Mouse (Mus musculus) MEL (cell line): Measurements from ENCODE around the gene Top1. TPM values are rescaled to one million over a fixed set of nuclear protein-coding genes. Genes with fewer than 3 reads are reported as not detected.

Experiments
- DNase-seq: peaks from one replicate; pipeline ENCODE4 v3.0.0; 2011; ENCODE audit warnings: low read depth, low spot score
- H3K27ac ChIP-seq: 2 replicates; pipeline ENCODE4 v1.5.1; 2012; ENCODE audit warnings: low read depth, mild to moderate bottlenecking, control low read depth, low read length, moderate library complexity; ENCODE audit not compliant: control insufficient read depth
- H3K27me3 ChIP-seq, 2 experiments: fragments of 150-350 bp in 1 of 2; sonication (generic) in 1 of 2; 2 replicates each; pipeline ENCODE4 v1.6.1; 2012; ENCODE audit warnings: low read length in 2 of 2, mild to moderate bottlenecking in 2 of 2, improper control_type of control experiment in 1 of 2, moderate library complexity in 1 of 2; ENCODE audit not compliant: insufficient read depth in 2 of 2, control insufficient read depth in 1 of 2
- H3K36me3 ChIP-seq, 2 experiments: 2 replicates each; pipeline ENCODE4 v1.6.1; 2012 to 2014; ENCODE audit warnings: low read length in 2 of 2, improper control_type of control experiment in 1 of 2, inconsistent platforms in 1 of 2, mild to moderate bottlenecking in 1 of 2; ENCODE audit not compliant: insufficient read depth in 2 of 2, control insufficient read depth in 1 of 2
- H3K4me1 ChIP-seq, 2 experiments: fragments of 150-350 bp in 1 of 2; sonication (generic) in 1 of 2; 2 replicates each; pipeline ENCODE4 v1.6.1; 2012; ENCODE audit warnings: low read length in 2 of 2, improper control_type of control experiment in 1 of 2, mild to moderate bottlenecking in 1 of 2; ENCODE audit not compliant: insufficient read depth in 2 of 2, control insufficient read depth in 1 of 2
- H3K4me3 ChIP-seq, 2 experiments: fragments of 150-350 bp in 1 of 2; sonication (generic) in 1 of 2; 2 replicates each; pipeline ENCODE4 v1.5.1; 2012; ENCODE audit warnings: low read depth in 2 of 2, low read length in 2 of 2, mild to moderate bottlenecking in 2 of 2, moderate library complexity in 2 of 2, control low read depth in 1 of 2, improper control_type of control experiment in 1 of 2; ENCODE audit not compliant: control insufficient read depth in 1 of 2, insufficient read depth in 1 of 2
- H3K79me2 ChIP-seq: 2 replicates; pipeline ENCODE4 v1.6.1; 2012; ENCODE audit warnings: mild to moderate bottlenecking, low read length, moderate library complexity; ENCODE audit not compliant: control insufficient read depth, poor library complexity, insufficient read depth
- H3K9ac ChIP-seq: 2 replicates; pipeline ENCODE4 v1.6.1; 2012; ENCODE audit warnings: low read depth, mild to moderate bottlenecking, control low read depth, low read length, moderate library complexity; ENCODE audit not compliant: control insufficient read depth, poor library complexity, severe bottlenecking
- H3K9me3 ChIP-seq: fragments of 150-350 bp; sonication (generic); replicated peaks from 2 replicates; pipeline ENCODE4 v1.6.1; 2012; ENCODE audit warnings: mild to moderate bottlenecking, low read length, improper control_type of control experiment, moderate library complexity; ENCODE audit not compliant: insufficient read depth
- CHD2 ChIP-seq: IDR thresholded peaks from 2 replicates; pipeline ENCODE4 v1.6.1; 2011; ENCODE audit warnings: low read length, improper control_type of control experiment
- E2F4 ChIP-seq: IDR thresholded peaks from 2 replicates; pipeline ENCODE4 v1.6.1; 2011; ENCODE audit warnings: low read depth, low read length, improper control_type of control experiment, borderline replicate concordance
- ELF1 ChIP-seq: IDR thresholded peaks from 2 replicates; pipeline ENCODE4 v1.6.1; 2014; ENCODE audit warnings: low read depth, mild to moderate bottlenecking, inconsistent platforms, low read length, improper control_type of control experiment, moderate library complexity
- HCFC1 ChIP-seq: IDR thresholded peaks from 2 replicates; pipeline ENCODE4 v1.6.1; 2012; ENCODE audit warnings: low read depth, mild to moderate bottlenecking, inconsistent platforms, low read length, improper control_type of control experiment, moderate library complexity
- JUND ChIP-seq: IDR thresholded peaks from 2 replicates; pipeline ENCODE4 v1.6.1; 2011; ENCODE audit warnings: low read depth, mild to moderate bottlenecking, improper control_type of control experiment, low read length
- MAFK ChIP-seq: IDR thresholded peaks from 2 replicates; pipeline ENCODE4 v1.6.1; 2011; ENCODE audit warnings: low read depth, mild to moderate bottlenecking, low read length, improper control_type of control experiment, borderline replicate concordance
- MXI1 ChIP-seq: IDR thresholded peaks from 2 replicates; pipeline ENCODE4 v1.6.1; 2011; ENCODE audit warnings: mild to moderate bottlenecking, low read depth, low read length, improper control_type of control experiment
- MYB ChIP-seq: IDR thresholded peaks from 2 replicates; pipeline ENCODE4 v1.6.1; 2011; ENCODE audit warnings: mild to moderate bottlenecking, low read depth, low read length, improper control_type of control experiment
- NELFE ChIP-seq: IDR thresholded peaks from 2 replicates; pipeline ENCODE4 v1.6.1; 2011; ENCODE audit warnings: low read depth, low read length, improper control_type of control experiment
- NRF1 ChIP-seq: IDR thresholded peaks from 2 replicates; pipeline ENCODE4 v1.6.1; 2014; ENCODE audit warnings: low read depth, mild to moderate bottlenecking, inconsistent platforms, low read length, improper control_type of control experiment, moderate library complexity; ENCODE audit not compliant: poor library complexity, insufficient read depth, severe bottlenecking
- POLR2AphosphoS2 ChIP-seq: IDR thresholded peaks from 2 replicates; pipeline ENCODE4 v1.6.1; 2011; ENCODE audit warnings: low read length, improper control_type of control experiment
- TAL1 ChIP-seq: IDR thresholded peaks from 2 replicates; pipeline ENCODE4 v1.6.1; 2012; ENCODE audit warnings: mild to moderate bottlenecking, inconsistent platforms, low read length, moderate library complexity, mixed read lengths
- TBP ChIP-seq: IDR thresholded peaks from 2 replicates; pipeline ENCODE4 v1.8.0; 2011; ENCODE audit warnings: low read depth, low read length, improper control_type of control experiment
- TCF12 ChIP-seq: IDR thresholded peaks from 2 replicates; pipeline ENCODE4 v1.6.1; 2014; ENCODE audit warnings: low read depth, mild to moderate bottlenecking, inconsistent platforms, low read length, improper control_type of control experiment, moderate library complexity
- UBTF ChIP-seq: IDR thresholded peaks from 2 replicates; pipeline ENCODE4 v1.6.1; 2012; ENCODE audit warnings: low read depth, mild to moderate bottlenecking, inconsistent platforms, low read length, improper control_type of control experiment, moderate library complexity, borderline replicate concordance; ENCODE audit not compliant: insufficient read depth
- USF1 ChIP-seq: IDR thresholded peaks from 2 replicates; pipeline ENCODE4 v1.6.1; 2014; ENCODE audit warnings: low read depth, mild to moderate bottlenecking, inconsistent platforms, low read length, improper control_type of control experiment, moderate library complexity
- USF2 ChIP-seq, 2 experiments: IDR thresholded peaks; 2 replicates each; pipeline ENCODE4 v1.6.1; 2011 to 2012; ENCODE audit warnings: improper control_type of control experiment in 2 of 2, low read length in 2 of 2, borderline replicate concordance in 1 of 2, inconsistent platforms in 1 of 2, low read depth in 1 of 2, mild to moderate bottlenecking in 1 of 2; ENCODE audit not compliant: insufficient read depth in 1 of 2
- ZNF384 ChIP-seq: IDR thresholded peaks from 2 replicates; pipeline ENCODE4 v1.6.1; 2012; ENCODE audit warnings: low read depth, mild to moderate bottlenecking, inconsistent platforms, low read length, improper control_type of control experiment
- polyA plus RNA-seq, 2 experiments: library from polyadenylated mRNA; stranded (reverse) in 1 of 2; unstranded in 1 of 2; fragments of >175 nt in 1 of 2; fragments of >200 nt in 1 of 2; gene quantifications; 2 replicates each; pipeline versions ENCODE4 v1.2.1 to v1.2.4; 2012; ENCODE audit warnings: low replicate concordance in 2 of 2, low read depth in 1 of 2; ENCODE audit not compliant: insufficient read length in 2 of 2, insufficient read depth in 1 of 2, missing spikeins in 1 of 2
- total RNA-seq: library from RNA; depleted of rRNA; stranded (reverse); fragments of 300-350 nt; gene quantifications from 2 replicates; pipeline ENCODE4 v1.2.3, GENCODE M21; 2012

The Top1 gene
- total and polyA plus RNA-seq, 3 experiments: 33.5 to 123 (median 73.3) TPM

DNA sequence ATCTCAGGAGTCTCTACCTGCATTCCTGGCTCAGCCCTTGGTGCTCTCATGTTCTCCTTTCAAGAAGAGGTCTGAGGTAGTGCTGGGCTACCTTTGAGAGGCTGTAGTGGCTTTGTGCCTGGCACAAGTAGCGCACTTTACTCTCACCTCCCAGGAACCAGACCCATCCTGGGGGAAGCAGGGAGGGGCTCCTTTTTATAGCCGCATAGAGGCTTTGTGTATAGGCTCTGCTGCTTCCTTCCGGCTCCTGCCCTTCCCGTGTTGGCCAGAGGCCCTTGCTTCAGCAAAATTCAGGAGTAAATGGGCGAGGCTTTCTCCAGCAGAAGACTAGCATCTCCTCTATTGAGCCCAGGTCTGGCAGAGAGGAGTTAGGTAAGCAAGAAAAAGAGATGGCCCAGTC is 92.7 kb downstream of the Top1 start:
- Histone ChIP-seq H3K27ac (no peak overlapping the region), H3K4me1 (peaks cover 0 to 3% of the 10 kb centered on the region in 2 experiments; a peak in 1 of 4 replicates), H3K9me3 (no peaks in the 10 kb centered on the region), H3K4me3 (no peak overlapping the region), H3K79me2 (peaks cover 5% of the 10 kb centered on the region; the same call in 1 of the 2 replicates), H3K27me3 (no peaks in the 10 kb centered on the region), H3K9ac (no peak overlapping the region), H3K36me3 (no peaks in the 10 kb centered on the region; a peak in 1 of 4 replicates)
- no peak for DNase-seq
- no peak for TF ChIP-seq NELFE
- no peak for TF ChIP-seq MXI1
- TF ChIP-seq USF2 (IDR thresholded peaks at IDR 0.05; ENCODE audit: borderline replicate concordance in 1 of 2, insufficient read depth in 1 of 2, low read depth in 1 of 2, low read length in 2 of 2): no peak
- TF ChIP-seq HCFC1: no peak
- no peak for TF ChIP-seq TAL1
- no peak for TF ChIP-seq USF1
- TF ChIP-seq TBP: no peak
- TF ChIP-seq TCF12: no peak
- TF ChIP-seq CHD2: no peak
- TF ChIP-seq JUND: no peak
- TF ChIP-seq MYB: no peak
- TF ChIP-seq UBTF: no peak
- TF ChIP-seq MAFK: no peak

DNA sequence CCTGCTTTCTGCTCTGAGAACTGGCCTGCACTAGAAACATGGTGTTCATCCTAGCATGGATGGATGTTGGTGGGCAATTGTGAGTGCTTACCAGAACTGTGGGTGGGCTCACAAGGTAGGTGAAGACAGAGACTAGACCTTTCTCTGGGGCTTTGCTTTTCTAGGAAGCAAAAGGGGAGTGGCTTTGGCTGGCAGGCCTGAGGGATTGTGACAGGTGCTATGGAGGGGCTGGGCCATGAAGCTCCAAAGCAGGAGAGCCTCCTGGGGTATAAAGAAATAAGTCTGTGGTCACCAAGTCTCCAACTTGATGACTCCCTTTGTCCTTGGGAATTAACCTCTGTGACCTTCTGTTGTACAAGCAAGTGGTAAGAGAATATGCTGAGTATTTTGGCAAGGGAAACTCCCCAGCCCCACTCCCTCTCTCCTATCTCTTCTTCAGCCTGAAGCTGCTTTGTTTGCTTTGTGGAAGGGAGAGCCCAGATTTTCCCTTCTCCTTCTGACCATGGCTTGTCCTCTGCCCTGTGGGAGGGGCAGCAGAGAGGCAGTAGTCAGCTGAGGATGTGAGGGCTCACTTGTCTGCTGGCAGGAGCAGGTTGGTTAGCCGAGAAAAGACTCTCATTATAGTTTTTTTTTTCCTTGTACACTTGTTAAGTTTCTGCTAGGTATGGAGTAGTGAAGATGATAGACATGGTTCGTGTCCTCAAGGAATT is 94.1 kb downstream of the Top1 start:
- Histone ChIP-seq H3K4me1 (peaks cover 0 to 5% of the 10 kb centered on the region in 2 experiments; a peak in 2 of 4 replicates), H3K27me3 (no peaks in the 10 kb centered on the region), H3K9ac (no peak overlapping the region), H3K79me2 (peaks cover 3% of the 10 kb centered on the region; the same call in 1 of the 2 replicates), H3K27ac (no peak overlapping the region), H3K4me3 (no peak overlapping the region), H3K9me3 (no peaks in the 10 kb centered on the region), H3K36me3 (no peaks in the 10 kb centered on the region; a peak in 1 of 4 replicates)
- no peak for DNase-seq
- TF ChIP-seq MXI1: no peak
- no peak for TF ChIP-seq E2F4
- TF ChIP-seq ELF1: no peak
- no peak for TF ChIP-seq NELFE
- no peak for TF ChIP-seq NRF1
- no peak for TF ChIP-seq ZNF384
- TF ChIP-seq POLR2AphosphoS2: no peak
- no peak for TF ChIP-seq TAL1
- no peak for TF ChIP-seq UBTF
- TF ChIP-seq HCFC1: no peak
